Mouse (Mus musculus) gonadal fat pad, adult 2 months (tissue): ENCODE measurements around the gene Ppp1r1c. TPM values are rescaled to one million over a fixed set of nuclear protein-coding genes. Genes with fewer than 3 reads are reported as not detected.

ENCODE experiments used
- DNase-seq: peaks from one replicate; pipeline ENCODE4 v3.0.0-alpha.2; 2012; ENCODE audit warnings: low read depth
- polyA plus RNA-seq: library from polyadenylated mRNA; depleted of rRNA; stranded (reverse); fragments of >200 nt; gene quantifications from 2 replicates; pipeline ENCODE4 v1.2.3, GENCODE M21; 2012; rRNA removed

The Ppp1r1c gene
- polyA plus RNA-seq, 1 experiment = not detected

DNA sequence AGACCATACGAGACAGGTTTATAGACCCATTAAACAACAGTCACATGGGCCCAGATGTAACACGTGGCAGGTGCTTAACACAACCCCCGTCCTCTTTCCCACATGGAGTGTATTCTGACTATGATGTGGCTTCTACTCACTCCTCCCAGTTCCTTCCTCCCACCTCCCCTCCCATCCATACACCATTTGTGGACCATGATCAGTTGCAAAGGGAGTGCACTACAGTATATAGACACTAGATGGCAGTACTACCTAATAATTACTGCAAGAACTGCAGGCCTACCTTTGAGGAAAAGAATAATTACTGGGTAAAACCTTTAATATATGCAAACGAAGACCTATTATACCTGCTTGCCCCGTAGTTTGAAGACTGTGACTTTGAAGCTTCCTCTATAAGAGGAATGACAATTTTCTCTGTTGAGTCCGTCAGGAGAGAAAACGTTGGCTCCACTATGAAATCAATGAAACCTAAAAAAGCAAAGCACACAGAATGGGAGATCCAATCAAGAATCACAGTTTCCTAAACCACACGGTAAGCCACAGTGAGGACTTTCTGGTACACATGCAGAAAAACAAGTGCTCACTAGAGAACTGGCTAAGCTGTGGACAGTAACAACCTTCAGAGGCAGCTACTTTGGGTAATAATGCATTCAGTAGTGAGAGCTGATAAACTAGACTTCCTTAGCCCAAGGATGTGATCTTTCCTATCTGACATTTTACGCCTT is 157.9 kb downstream of the Ppp1r1c start:
- DNase-seq = no peak

Other genes with a start within 250 kb of the Ppp1r1c start
- 9.1 and 18.2 TPM in 2 replicates for gene Itprid2, start 72.4 kb upstream of the Ppp1r1c start, polyA plus RNA-seq